Mouse (Mus musculus) embryo, embryonic 11.5 days (tissue): ENCODE data around the gene Gabbr1.

ENCODE experiments used
- DNase-seq: peaks from one replicate; pipeline ENCODE4 v3.0.0-alpha.2; 2012; ENCODE audit warnings: low read depth, low spot score

The Gabbr1 gene

DNA sequence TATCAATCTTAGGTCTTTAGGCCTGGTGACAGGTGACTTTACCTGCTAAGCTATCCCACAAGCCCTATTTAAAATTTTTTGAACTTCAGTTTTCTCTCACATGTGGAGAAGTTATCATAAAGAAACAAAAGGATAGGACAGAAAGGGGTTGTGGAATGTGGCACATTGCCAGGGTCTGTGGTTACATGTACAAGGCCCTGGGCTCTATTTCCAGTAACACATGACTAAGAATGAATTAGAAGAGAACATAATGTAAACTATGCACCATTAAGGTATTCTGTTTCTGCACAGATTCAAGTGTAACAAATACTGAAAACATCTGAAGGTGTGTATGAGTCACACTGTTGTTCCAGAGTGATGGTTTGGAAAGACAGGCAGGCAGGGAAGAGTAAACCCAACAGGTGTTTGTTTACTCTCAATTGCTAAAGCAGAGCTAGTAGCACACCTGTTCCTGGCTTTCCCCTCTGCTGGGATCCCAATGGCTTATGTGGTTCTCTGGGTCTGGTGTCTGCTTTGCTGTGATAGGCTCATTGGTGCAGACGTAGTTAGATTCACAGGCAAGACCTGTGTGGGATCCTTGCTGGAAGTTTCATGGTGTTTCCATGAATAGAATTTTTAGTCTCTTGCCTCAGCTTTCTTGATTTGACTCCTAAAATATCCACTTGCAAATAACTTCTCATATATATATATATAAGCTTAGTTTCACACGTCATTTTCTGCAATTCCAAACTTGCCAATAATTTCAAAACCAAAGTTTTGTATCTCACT lies 6.5 kb upstream of the Gabbr1 start:
- DNase-seq: no peak

DNA sequence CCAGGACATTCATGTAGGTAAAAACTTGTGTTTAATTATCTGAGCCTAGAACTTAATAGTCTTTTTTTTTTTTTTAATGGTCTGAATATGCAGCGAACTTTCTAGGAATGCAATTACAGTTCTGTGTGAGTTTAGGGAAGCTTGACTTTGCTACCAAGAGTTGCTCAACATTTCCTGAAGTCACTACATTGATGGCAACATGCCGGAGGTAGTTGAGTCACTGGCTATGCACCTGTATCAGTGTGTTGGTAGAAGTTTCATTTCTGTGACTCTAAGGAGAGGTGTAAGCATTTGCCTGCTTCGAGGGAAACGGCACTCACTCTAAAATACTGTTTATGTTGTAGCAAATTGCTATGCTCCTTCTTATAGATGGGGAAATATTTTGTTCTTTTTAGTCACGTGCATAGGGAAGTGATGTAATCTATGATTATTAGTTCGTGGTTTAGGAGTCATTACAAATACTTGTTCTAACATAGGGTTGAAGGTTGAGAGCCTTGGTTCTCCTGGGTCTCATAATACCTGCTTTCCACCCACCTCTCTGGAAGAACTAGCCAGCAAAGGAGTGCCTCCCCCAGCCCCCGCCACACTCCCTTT lies 1.0 kb upstream of the Gabbr1 start:
- no peak for DNase-seq

DNA sequence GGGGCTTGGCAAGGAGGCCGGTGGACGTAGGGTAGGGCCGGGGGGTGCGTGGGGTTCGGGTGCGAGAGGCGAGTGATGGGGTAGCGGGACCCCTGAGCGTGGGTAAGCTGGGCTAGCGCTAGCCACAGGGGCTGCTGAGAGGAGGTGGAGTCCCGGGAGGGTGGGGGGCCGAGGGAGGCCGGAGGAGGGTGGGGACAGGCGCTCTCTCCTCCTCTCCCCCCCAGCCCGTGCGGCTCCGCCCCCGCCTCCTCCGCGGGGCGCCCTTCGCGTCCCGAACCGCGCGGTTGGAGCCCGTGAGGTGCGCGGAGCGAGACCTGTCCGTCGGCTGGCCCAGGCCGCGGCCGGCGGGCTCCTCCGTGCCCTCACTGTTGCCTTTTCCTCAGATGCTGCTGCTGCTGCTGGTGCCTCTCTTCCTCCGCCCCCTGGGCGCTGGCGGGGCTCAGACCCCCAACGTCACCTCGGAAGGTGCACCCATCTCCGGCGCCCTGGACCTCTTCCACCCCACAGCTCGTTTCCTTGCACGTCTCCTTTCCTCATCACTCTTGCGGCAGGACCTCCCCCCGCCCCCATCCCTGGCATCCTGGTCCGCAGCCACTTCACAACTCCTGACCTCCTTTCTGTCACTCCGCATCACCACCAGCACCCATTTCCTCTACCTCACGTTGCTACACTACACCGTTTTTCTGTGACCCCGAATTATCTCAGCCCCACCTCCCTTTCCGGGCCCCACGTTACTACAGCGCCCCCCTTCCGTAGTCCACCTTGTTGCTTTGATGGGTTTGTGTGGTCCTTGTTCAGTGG lies 746 bp downstream of the Gabbr1 start:
- peak; percentile 40 for DNase-seq

DNA sequence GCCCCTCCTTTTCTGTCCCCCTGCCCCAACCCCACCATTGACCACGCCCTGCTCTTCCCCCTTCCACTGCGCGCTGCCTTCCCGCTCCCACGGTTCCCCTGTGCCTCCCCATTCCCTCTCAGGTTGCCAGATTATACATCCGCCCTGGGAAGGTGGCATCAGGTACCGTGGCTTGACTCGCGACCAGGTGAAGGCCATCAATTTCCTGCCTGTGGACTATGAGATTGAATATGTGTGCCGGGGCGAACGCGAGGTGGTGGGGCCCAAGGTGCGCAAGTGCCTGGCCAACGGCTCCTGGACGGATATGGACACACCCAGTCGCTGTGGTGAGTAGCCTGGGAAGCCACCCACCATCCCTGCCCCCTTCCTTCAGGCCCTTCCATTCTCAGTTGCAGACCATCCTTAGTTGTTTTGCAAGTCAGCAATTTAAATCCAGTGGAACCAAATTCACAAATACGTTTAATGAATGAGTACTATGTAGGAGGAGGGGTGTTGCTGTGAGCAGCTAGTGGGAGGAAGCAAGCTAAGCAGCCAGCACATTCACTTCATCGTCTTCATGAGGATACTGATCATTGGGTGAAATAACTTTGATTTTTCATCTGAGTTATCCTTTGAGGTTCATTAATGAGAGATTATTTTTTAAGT lies 1.7 kb downstream of the Gabbr1 start:
- no peak for DNase-seq

DNA sequence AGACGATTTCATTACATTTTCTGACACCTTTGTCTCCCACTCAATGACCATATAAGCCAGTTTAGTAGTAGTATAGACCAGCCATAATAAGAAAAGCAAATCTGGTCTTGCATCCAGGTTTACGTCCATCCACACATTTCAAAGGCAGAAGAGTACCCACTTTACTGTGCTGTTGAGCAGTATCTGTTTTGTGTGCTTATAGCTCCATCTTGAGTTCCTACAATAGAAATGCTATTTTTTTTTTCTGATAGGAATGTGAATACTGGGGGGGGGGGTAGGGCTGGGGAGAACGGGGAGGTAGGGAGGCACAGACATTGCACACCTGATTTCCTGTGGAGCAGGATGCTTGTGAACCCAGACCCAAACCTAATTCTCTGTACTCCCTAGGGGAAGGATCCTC lies 2.2 kb downstream of the Gabbr1 start:
- no peak for DNase-seq

DNA sequence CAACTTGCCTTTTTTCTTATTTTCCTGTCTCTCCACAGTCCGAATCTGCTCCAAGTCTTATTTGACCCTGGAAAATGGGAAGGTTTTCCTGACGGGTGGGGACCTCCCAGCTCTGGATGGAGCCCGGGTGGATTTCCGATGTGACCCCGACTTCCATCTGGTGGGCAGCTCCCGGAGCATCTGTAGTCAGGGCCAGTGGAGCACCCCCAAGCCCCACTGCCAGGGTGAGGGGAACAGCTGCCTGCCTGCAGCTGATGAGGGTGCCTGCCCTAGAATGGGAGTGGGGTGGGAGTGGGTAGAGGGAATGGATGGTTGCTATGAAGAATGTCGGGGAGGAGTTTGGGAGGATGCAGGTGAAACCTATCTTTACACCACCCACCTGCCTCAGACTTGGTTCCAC lies 2.6 kb downstream of the Gabbr1 start:
- DNase-seq: no peak

DNA sequence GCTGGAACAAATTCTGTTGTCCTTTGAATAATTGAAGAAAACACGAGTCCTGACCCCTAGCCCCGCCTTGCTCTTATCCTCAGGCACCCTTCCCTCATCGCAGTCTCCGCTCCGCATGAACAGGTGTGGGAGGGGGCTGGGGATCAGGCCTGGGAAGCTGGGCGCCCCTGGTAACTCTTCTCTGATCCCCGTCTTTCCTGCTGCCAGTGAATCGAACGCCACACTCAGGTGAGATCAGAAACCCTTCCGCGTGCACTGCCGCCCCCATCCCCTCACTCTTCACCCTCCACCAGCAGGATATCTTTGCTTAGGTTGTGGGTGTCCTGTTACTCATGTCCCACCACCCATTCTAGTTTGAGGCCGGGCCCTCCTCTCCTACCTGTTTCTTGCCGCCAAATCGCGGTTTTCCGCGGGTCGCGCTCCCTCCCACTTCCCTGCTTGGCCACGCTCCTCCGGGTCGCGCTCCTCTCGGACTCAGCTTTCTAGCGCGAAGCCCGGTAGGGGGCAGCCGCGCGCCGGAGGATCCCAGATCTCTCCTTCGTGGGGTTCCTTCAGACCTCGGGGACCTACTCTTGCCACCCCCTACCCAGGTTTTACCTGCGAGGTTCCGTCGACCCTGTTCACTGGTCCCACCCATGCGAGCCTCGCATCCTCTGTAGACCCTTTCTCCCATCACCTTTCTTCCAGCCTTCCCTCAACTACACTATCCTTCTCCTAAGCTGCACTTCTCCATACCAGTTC lies 4.0 kb downstream of the Gabbr1 start:
- peak; percentile 52 for DNase-seq

DNA sequence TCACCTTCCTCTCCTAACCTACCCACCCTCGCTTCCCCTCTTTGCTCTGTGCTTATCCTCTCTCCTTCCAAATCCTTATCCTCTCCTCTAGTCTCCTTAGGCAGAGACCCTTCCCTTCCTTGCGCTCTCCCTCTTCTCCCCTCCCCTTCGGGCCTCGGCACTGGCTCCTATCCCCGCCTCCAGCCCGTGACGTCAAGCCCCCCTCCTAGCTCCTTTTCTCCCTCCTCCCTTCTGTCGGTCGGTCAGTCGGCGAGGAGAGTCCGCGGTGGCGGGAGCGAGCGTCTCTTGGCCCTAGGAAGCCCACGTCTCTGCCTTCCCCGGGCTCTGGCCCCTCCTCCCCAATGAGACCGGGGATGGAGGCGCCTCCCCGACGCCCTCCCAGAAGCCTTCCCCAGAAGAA lies 4.6 kb downstream of the Gabbr1 start:
- DNase-seq: peak; percentile 73

DNA sequence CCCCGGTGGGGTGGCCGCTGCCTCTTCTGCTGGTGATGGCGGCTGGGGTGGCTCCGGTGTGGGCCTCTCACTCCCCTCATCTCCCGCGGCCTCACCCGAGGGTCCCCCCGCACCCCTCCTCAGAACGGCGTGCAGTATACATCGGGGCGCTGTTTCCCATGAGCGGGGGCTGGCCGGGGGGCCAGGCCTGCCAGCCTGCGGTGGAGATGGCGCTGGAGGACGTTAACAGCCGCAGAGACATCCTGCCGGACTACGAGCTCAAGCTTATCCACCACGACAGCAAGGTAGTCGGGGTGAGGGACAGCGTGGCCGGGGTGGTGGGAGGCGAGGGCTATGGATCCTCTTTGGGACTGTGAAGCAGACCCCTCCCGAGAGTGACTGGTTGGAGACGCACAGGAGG lies 5.1 kb downstream of the Gabbr1 start:
- no peak for DNase-seq

DNA sequence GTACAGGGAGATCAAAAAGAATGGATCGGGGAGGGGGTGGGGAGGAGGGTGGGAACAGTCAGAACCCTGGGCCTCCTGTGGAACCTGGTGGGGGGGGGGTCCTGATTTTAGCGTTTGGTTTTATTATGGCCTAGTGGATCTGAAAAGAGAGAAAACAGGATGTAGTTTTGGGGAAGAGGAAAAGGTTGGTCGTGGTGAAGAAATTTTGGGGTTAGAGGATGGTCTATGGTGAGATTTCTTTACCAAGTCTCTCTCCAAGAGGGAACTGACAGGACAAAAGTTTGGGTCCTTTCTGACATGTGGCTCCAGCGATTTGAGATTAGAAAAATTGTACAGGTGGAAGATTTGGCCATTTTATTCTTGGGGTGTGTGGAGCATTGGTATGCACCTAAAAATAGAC lies 6.0 kb downstream of the Gabbr1 start:
- no peak for DNase-seq

DNA sequence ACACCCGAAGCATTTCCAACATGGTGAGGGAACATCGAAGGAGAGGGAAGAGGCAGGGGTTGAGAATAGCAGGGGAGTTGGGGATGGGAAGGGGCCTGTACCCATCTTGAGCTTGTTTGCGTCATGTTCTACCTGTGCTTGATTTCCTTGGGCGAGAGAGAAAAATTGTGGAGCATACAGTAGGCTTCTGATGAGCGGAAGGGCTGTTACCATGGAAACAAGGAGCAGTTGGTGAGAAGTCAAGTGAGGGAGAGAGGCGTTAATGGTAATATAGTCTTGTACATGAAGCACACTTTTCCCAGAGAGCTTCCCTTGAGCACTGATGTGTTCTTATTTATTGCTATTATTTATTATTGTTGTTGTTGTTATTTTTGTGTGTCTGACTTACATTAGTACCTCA lies 11.2 kb downstream of the Gabbr1 start:
- DNase-seq: no peak

DNA sequence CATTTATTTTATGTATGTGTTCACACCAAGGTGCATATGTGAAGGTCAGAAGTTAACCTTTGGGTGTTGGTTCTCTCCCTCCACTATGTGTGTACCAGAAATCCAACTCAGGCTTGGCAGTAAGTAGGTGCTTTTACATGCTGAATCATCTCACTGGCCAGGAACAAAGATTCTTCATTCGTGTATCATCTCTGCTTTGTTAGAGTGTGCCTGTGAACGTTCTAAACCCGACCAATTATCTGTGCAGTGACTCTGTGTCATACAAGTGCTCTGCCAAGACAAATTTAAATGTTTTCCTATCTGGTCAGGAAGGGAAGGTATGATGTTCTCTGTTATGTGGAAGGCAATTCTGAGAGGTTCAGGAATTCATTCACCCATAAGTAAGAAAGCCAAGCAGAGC lies 15.7 kb downstream of the Gabbr1 start:
- no peak for DNase-seq

DNA sequence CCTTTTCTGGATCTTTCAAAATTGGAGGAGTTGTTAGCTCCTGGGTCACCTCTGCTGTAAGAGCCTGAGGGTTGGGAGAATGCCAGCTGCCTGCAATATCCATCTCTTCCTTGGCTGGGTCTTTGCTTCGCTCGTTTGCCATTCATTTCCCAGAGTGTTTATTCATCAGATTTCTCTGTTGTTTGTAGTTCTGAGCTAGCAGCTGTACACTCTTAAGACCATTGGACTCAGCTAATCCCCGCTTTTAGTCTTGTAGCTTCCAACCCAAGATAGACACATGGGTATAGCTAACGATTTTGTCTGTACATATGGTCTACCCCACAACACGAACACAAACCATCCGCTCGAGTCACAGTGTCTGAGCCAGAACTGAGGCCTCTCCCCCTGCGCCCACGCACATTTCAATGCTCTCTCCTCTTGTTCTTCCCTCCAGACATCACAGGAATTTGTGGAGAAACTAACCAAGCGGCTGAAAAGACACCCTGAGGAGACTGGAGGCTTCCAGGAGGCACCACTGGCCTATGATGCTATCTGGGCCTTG lies 16.4 kb downstream of the Gabbr1 start:
- no peak for DNase-seq

DNA sequence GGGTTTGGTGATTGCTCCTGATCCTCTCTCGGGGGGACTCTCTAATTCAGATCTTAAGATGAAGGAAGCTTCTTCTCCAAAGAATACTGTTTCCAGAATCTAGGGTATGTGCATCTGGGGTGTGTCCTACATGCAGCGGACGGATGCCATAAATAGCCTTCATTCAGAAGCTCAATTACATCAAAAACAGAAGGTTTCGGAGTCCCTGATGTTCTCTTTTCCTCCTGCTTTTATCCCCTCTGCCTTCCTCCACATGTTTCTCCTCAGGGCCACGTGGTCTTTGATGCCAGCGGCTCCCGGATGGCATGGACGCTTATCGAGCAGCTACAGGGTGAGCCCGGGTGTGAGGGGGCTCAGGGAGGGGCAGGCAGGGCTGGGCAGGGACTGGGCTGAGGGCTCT lies 17.3 kb downstream of the Gabbr1 start:
- no peak for DNase-seq

DNA sequence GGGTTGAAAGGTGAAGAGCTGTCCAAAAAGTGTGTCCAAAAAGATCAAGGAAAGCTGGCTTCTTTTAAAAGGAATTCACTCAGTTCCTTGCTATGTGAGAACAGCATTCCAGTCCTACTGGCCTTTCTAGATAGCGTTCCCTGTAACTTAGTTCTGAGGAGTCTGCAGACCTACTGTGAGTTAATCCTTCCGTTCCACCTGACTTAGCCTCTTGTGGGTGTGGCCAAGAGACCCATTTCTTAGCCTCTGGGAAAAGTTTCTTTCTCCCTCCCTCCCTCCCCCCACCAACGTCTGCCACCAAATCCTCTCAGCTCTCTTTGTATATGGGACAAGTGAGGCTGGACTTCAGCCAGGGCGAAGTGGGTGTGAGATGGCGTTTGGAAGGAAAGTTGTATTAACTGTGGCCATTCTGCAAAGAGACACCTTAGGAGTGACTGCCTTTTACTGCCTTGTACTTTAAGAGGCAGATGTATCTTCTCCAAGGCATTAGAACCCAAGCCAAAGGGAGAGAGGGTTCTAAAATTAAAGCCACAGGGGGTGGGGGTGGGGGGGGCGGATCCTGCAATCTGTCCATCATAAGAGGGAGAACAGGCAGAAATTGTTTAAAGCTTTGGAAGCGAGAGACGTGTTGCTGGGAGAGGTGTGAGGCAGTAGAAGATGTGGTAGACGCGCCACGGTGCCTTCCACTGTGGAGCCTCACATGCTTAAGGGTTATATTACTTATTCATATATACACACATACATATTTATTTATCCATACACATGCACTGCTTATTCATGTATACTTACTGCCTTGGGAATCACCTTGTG lies 18.1 kb downstream of the Gabbr1 start:
- no peak for DNase-seq

DNA sequence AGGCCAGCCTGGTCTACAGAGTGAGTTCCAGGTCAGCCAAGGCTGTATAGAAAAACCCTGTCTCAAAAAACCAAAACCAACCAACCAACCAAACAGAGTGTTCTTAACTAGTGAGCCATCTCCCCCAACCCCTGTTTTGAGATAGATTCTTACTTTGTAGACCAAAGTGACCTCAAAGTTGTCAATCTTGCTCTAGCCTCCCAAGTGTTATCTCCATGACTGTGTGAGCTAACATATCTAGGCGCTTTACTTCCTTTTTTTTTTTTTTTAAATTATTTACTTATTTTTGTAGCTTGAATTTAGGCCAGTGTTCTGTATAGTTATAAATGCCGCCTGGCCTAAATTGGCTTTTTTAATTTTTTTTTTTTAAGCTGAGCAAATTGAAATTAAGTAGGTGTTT lies 20.2 kb downstream of the Gabbr1 start:
- no peak for DNase-seq

DNA sequence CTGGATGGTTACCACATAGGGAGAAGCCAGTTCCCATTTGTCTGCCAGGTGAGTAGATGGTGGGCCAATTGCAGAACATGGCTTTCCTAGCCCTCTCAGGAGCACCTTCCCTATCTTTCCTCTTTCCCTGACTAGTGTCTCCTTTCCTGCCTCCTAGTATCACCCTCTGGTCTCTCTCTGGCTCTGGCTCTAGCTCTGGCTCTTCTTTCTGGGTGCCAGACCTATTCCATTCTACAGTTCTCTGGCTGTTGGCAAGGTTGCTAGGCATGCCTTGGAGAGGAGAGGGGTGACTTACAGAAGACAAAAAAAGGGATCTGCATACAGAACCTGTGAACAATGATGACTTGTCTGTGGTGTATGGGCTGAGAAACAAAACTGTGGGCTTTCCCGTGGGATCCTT lies 22.1 kb downstream of the Gabbr1 start:
- no peak for DNase-seq

DNA sequence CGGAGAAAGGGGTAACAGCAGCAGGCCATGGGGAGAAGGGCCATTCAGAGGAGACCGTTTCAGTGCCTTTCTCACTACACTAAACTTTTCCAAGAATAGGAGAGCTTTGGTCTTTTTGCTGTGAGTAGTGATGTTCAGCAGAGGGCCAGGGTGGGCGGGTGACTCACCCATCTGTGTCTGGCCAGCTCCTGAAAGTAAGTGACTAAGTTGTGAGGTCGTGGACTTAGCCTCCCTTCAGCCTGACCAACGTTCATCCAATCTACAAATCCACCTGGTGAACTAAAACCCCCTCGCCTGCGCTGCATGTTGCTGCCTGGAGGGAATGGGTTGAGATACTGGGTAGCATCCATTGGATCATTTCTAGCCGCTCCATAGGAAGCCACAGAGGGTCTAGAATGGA lies 24.4 kb downstream of the Gabbr1 start:
- no peak for DNase-seq

DNA sequence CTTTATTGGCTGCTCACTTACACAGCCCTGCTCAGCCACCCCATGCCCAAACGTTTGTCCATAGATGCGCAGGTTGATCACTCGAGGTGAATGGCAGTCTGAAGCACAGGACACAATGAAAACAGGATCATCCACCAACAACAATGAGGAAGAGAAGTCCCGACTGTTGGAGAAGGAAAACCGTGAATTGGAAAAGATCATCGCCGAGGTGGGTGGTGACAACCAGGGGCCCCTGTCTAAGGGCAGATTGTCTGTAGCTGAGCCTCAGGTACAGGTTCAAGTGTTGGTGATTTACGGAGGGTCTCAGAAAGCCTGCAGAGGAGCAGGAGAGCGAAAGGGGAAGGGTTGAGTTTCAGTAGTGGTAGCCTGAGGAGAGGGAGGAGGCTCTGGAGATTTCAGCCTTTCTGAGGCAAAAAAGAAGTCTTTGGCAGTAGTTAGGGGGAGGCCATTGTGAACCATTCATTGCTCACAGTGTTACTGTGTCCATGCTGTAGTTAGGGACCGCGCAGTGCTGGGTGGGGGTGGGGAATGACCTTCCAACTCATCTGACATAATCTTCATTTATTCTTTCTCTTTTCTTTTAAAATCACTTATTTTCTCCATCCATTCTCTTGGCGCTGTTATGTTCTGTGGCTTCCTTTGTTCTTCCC lies 26.4 kb downstream of the Gabbr1 start:
- DNase-seq: no peak

DNA sequence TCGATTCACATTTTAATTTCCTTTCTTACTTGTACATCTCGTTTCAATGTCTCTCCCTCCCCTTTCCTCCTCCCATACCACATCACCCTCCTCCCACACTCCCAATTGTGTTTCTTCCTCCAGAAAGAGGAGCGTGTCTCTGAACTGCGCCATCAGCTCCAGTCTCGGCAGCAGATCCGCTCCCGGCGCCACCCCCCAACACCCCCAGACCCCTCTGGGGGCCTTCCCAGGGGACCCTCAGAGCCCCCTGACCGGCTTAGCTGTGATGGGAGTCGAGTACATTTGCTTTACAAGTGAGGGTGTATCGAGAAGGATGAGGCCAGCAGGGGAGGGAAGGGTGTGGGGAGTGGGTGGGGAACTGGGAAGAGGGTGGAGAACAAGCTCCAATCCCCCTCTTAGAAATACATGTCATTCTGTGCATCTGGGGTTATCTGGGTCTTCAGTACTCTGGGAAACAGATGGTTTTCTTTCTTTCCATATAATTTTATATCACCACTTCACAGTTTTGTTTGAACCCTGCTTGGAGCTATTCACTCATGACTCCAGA lies 27.0 kb downstream of the Gabbr1 start:
- DNase-seq: no peak
